Mouse (Mus musculus) urinary bladder, adult 18-20 months (tissue): ENCODE data around the gene Ipo7.
"Not testable (repeated sequence)": the region's sequence is repeated elsewhere in the genome, so short reads cannot be mapped to it uniquely, and the experiment has no call there.

ENCODE experiments used
- DNase-seq, 2 experiments: peaks; one replicate each; pipeline ENCODE4 v3.0.0; 2022; ENCODE audit warnings: low spot score in 2 of 2, mixed read lengths in 2 of 2

The Ipo7 gene

DNA sequence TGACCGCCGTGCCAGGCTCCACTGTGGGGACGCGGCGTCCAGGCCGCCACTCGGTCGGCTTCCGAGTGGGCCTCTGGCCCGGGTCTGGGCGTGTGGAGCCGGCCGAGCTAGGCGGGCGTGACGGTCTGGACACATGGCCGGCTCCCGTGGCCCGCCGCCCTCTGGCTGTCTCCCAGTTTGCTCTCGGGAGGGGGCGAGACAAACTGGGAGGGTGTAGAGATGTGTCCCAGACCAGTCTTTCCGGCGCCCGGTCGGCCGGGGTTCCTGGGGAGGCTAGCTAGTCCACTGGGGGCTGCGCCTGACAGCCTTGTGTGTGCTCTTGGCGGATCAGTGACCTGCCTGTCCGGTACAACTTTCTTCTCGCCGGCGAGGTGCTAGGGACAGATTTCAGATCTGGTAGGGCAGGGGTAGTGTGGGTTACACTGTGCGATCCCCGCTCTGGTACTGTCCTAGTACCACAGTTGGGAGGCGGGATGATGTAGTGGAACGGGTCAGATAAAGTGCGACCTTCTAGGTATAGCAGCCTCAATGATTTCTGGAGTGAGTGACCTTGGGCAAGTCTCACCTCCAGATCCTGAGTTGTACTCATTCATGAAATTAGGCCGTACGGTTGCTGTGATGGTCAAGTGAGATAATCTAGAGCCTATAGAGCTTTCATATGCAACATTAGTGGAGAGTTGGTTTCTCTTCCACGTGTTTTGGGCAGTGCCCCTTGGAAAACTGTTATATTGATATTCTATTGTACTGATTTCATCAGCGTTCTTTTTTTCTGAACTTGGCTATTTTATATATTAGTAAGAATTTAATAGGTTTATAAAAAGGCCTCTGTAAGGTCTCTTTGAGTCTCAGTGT lies 783 bp downstream of the Ipo7 start:
- DNase-seq = peak; percentile 45 to 58

DNA sequence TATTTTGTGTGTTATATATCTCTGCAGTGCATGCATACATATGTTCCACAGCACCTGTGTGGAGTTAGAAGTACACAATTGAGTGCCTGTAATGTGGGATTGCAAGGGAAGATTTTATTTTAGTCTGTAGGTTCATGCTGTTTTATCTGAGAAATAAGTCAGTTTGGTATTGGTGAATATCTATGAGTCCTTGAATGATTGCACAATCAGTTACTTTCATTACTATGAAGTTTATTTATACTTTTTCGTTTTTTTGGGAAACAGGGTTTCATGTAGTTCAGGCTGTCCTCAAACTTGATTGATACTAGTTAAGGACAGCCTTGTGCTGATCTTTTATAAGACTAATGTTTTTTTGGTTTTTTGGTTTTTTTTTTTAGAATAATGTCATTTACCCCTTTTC lies 5.5 kb downstream of the Ipo7 start:
- DNase-seq = no peak

DNA sequence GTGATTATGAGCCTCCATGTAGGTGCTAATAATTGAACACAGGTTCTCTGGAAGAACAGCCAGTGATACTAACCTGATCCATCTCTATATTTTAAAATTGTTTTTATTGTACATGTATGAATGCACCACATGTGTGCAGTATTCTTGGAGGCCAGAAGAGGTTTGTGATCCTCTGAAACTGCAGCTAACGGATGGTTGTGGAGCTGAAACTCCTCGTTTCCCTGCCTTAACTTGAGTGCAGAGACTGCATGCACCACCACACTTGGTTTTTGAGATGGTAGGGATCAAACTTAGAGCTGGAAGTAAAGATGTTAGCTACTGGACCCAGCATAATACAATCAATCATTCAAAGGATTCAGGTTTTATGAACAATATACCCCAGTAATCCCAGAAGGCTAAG lies 8.5 kb downstream of the Ipo7 start:
- DNase-seq = no peak

DNA sequence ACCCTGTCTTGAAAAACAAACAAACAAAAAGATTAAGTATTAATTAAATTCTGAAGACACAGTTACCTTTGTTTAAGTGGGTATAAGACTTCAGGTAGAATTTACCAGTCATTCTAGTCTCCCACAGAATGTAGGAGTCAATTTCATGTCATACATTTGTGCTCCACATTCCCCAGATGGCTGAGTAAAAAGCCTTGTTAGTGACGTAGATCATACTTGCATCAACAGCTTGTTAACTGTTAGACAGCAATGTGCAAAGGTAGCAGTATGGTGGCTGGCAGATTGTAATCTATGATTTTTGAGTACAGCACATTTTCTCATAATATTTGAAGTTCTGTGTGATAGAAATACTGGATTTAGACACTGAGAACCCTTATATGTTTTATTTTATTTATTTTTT lies 10.8 kb downstream of the Ipo7 start:
- no peak for DNase-seq

DNA sequence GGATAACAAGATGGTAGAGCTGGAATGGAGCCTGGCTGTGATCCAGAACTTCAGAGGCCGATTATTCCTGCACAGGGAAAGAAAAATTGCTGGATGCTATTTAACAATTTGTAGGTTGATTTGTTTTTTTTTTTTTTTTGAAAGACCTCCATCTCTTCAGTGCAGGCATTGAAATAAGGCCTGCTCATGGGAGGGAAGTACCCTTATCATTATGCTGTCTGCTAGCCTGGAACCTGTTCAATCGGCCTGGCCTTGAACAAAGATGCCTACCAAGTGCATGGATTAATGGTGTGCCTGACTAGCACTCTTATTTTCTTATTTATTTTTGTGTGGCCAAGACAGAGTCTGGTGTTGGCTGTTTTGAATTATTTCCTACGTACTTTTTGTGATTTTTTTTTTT lies 12.3 kb downstream of the Ipo7 start:
- DNase-seq = no peak

DNA sequence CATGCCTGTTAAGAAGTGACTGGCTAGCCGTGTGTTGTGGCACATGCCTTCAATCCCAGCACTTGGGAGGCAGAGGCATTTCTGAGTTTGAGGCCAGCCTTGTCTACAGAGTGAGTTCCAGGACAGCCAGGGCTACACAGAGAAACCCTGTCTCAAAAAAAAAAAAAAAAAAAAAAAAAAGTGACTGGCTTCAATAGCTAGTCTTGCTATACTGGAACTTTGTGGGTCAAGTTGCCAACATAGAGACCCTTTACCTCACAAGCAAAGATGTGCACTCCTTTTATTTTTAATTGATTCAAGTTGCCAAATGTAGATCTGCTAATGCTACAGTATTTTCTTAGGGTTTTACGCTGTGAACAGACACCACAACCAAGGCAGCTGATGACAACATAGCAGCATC lies 39.6 kb downstream of the Ipo7 start:
- DNase-seq = not testable (repeated sequence)

DNA sequence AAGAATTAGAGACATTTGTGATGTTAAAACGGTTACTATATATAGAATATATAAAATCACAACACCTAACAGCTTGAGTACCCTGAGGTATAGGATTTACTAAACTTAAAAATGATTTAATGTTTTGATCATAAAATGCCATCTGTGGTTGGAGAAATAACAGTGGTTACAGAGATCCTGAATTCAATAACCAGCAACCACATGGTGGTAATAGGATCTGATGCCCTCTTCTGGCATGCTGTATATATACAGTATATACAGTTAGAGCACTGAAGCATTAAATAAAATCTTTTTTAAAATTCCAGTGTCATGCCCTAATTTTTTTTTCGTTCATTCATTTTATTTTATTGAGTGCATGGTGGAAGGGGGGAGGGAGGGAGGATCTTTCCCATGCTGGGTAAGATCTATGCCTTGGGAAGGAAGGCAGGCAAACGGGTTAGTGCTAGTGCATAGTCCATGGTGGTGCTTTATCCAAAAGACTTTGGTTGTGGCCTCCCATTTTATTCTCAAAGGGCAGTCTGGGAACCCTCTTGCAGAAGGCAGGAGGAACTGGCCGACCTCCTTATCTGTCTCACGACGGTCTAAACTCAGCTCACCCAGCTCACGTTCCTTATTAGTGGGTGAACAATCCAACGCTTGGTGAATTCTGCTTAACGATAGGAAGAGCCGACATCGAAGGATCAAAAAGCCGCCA lies 41.2 kb downstream of the Ipo7 start:
- DNase-seq = no peak

DNA sequence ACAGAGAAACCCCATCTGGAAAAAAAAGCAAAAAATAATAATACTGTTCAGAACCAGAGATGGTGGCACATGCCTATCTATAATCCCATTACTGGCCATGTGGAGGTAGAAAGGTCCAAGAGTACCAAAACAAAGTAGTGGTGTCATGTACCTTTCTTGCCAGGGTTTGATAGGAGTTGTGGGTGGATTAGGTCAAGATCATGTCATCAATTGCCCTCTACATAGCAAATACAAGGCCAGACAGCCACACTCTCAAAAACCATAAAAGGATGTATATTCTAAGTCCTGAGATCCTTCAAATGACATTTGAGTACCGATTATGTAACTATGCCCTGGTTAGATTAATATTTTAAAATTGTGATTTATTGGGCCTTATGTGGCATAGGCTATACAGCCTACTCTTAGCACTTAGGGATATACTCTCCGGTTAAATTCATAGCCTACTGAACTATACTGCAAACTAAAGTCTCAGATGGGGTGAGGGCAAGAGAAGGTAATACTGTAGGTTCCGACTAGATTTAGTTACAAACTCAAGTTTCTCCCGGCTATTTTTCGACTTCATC lies 42.1 kb downstream of the Ipo7 start:
- DNase-seq = no peak

DNA sequence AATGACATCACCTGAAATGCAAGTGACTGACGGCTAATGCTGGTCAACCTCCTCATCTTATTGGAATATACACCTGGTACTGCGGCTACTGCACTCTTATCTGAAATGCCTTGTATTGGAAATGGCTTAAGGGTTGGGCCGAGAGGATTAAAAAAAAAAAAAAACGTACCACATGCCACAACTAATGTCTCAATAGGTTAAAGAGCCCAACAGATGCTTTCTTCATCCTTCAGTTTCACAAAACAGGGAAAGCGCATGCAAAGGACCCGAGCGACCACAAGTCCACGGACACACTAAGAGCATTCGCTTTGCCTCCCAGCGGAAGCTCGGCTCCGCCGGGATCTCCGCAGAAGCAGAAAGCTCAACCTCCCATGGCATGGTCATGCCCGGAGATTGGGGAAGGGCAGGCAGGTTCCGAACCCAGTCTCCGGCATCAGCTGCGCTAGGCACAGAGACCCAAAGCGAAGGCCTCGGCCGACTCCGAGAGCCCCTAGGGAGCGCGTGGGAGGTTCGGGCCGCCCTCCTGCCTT lies 42.7 kb downstream of the Ipo7 start:
- DNase-seq = no peak

DNA sequence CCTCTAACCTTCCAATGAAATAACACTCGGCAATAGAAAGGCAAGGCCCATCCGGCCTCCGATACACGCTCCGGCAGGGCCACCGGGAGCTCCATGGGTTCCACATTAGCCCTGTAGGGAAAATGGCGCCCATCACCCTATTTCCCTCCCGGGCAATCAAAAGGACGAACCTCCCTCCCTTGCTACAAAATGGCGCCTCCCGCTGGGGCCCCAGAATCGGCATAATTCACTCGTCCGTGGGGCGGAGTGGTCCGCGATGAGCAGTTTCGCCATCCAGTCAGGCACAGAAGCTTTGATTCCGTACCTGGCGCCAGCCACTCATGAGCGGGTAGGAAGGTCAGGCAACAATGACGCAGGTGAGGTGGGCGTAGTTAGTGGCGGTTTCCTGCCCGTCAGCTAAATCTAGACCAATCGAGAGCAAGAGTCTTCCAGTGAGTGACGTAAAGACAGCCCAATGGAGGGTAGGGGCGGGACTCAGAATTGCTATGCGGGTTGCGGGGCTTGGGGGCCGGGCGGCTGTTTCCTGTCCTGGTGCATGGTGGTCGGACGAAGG lies 43.2 kb downstream of the Ipo7 start, which contains the start of gene Zfp143:
TSS of gene Zfp143 (plus strand) at position 19 of the 553 bp plus-strand sequence.
- peak; percentile 100 for DNase-seq

DNA sequence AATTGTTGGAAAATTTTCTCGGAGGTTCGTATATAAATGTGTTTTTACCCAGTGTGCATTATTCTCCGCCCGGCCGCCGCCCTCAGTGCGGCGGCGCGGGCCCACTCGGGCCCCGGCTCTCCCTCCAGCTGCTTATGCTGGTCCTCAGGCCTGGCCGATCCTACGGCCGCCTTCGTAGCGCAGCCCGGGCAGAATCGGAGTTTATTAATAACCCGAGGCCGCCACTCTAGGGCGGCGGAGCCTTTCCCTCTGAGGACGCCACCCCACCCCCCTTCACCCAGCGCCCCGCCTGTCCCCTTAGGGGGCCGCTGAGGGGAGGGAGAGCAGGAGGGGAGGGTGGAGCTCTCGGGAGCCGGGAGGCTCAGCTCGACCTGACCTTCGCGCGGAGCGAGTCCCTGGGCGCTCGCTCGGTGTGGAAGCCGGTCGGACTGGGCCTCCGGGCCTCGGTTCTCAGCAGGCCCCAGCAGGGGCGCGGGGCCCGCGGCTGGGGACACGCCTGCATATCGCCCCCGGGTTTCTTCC lies 43.7 kb downstream of the Ipo7 start:
- peak; percentile 83 to 87 for DNase-seq

DNA sequence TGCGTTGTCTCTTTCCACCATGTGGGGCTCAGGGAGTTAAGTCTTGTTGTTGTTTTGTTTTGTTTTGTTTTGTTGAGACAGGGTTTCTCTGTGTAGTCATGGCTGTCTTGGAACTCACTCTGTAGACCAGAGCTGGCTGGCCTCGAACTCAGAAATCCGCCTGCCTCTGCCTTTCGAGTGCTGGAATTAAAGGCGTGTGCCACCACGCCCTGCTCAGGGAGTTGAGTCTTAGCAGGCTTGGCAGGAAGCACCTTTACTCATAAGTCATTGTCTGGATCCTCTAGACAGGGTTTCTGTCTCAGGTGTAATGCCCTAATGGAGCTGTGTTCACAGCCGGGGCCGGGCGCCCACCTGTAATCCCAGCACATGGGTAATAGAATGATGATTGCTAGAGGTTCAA lies 45.7 kb downstream of the Ipo7 start:
- no peak for DNase-seq

DNA sequence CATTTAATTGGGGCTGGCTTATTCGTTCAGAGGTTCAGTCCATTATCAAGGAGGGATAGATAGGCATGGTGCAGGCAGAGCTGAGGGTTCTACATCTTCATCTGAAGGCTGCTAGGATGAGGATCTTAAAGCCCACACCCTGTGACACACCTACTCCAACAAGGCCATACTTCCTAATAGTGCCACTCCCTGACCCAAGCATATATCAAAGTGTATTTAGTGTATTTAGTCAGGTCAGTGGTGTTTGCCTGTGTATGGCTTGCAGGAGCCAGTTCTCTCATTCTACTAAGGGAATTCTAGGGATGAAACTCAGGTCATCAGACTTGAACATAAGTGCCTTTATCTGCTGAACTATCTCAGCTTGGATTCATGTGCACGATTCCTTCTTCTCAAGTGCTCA lies 51.0 kb downstream of the Ipo7 start:
- no peak for DNase-seq

DNA sequence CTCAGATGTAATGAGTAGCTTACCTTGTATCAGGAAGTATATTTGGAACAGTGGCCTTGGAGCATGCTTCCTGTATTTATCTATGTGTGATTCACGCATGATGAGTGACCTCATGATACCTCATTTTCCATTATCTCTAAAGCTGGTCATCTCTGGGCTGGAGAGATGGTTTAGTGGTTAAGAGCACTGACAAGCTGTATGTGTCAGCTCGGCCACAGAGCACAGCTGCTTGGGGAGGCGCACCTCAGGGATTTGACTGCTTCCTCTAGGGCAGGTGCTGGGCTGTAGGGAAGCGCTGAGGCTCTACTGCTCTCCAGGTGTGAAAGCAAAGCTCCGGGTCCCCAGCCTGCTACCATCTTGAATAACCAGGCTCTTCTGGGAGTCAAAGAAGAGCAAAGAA lies 60.1 kb downstream of the Ipo7 start:
- no peak for DNase-seq

DNA sequence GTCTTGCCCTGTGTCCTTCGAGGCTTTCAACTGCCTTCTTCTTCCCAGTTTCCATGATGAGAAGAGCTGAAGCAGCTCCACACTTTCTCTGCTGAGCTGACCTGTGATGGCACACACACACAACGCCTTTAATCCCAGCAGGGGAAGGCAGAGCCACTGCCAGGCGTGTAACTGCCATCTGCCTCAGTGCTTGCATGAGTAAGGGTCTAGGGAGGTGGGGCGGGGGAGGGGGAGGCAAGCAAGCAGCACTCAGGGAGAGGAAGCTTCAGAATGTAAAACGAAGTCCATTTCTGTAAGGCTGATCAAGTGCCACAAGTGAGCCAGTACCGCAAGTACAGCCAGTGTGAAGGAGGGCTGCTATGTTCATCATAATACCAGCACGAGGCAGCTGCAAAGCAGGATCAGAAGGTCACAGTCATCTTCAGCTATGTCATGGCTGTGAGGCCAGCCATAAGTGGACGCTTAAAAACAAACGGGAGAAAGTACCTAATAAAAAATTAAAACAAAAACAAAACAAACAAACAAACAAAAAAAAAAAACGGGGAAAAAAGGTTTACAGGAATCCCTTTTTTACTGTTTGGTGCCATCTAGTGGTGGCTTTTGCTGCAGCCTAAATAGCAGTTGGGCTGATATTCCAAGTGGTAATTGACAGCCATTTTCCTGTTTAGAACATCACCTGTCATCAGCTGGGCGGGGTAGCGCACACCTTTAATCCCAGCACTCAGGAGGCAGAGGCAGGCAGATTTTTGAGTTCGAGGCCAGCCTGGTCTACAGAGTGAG lies 65.5 kb downstream of the Ipo7 start:
- DNase-seq = peak; percentile 16 to 26

DNA sequence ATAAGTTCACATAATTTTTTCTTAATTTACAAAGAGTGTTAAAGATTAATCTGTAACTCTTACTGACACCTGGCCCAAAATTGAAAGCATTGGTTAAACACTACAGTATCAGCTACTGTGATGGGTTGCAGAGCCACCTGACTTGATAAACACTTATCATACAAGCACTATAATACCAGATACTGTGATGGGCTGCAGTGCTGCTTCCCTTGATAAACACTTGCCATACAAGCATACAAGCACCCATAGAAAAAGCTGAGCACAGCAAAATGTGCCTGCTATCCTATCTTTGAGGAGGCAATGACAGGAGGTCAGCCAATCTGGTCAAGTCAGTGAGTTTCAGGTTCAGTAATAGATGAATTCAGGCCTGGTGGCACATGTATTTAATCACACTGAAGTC lies 67.1 kb downstream of the Ipo7 start:
- DNase-seq = no peak

DNA sequence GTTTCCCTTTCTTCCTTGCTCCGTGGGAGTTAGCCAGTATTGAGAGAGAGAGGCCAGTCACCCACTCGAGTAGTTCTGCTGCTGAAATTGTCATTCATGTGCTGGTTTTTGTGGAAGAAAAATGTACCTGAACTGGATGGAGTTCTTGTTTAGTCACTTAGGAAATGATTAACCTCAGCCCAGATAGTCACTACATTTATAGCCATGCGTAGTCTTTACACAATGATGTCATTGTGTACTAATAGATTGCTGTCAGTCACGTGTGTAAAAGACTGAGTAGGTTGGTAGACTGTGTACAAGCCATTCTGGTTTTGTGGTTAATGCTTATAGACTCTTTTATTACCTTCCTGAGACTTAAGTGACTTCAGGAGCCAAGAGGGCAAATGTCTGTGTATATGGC lies 69.8 kb downstream of the Ipo7 start:
- DNase-seq = no peak

DNA sequence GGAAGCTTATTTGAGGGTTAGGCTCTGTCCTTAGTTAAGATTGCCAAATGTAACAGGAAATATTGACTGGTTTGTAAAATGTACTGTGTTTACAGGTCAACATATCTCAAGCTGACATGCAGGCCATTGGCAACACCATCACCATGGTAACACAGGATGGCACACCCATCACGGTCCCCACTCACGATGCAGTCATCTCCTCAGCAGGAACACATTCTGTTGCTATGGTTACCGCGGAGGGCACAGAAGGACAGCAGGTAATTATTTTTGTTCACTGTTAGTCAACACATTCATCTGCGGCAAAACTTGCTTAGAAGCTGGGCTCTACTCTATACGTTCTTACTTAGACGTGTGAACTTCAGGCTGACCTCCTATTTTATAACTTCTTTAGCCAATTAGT lies 73.6 kb downstream of the Ipo7 start:
- no peak for DNase-seq

DNA sequence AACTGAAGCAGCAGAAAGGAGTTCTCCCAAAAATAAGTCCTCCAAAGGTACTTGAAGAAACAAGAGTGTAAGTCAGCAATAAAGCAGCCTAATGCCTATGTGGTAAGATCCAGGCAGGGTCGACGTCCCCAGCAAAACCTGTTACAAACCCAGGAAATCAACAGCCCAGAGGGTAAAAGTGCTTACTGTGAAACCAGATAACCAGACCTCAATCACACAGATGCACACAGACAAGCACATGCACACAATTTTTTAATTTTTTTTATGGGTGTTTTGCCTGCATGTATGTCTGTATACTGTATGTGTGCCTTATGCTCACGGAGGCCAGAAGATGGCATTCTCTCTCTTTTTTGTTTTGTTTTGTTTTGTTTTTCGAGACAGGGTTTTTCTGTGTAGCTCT lies 78.3 kb downstream of the Ipo7 start:
- no peak for DNase-seq

DNA sequence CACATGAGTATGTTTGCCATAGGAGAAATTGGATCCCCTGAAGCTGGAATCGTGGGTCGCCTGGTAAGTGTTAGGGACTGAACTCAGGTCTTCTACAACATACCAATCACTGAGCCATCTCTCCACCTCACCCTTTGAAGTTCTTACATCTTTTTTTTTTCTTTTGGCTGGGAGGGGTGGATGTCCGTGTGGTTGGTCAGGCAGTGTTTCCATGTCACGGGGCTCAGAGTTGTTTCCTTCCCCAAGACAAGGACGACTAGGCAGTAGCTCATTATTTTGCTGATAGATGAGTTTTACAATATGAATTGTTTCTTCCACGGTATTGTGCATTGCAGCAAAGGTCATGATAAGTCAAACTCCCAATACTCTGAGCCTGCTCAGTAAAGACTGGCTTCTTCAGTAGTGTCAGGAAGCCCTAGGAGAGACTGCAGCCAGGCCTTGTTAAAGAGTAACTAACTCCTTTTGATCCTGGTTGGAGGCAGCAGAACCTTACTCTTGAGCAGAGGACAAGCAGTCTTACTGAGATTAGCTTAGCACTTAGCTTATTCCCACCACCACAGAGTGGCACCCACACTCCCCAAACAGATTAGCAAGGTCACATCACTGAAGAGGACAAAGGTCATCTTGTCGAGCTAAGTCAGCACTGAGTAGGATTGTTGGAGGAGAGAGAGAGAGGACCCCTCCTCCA lies 79.2 kb downstream of the Ipo7 start:
- no peak for DNase-seq

DNA sequence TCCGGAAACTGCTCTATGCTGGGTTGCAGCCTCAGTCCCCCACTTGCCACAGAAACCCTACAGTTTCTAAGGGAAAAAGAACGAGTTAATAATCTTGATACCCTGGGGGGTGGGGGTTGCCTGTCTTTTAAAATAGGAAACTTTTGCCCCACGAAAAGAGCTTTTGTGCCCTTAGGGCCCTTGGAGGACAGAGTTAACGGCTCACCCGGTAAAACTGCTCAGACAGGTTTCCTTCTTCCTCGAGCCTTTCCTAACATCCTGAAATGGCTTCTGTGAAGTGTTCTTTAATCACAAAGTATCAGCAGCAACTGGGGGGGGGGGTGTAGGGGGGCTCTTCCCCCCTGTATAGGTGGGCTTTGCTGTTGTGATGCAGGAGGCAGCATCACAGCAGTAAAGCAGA lies 82.8 kb downstream of the Ipo7 start:
- no peak for DNase-seq
